Mouse (Mus musculus) heart, embryonic 13.5 days (tissue): ENCODE measurements around the gene Igsf6. TPM values are rescaled to one million over a fixed set of nuclear protein-coding genes. Genes with fewer than 3 reads are reported as not detected.
A peak's percentile ranks its signal among the peaks of the same experiment; 100 is the strongest.

ENCODE experiments used
- ATAC-seq: fragments of 200-750 bp; cut with Nextera tagmentation; 2 replicates; pipeline ENCODE4 v1.8.0; 2017; ENCODE audit warnings: moderate TSS enrichment; ENCODE audit not compliant: insufficient number of reproducible peaks, low FRiP score, low TSS enrichment; ENCODE audit errors: extremely low read depth
- H3K27ac ChIP-seq: fragments of 300-500 bp; sonication (generic); replicated peaks from 2 replicates; pipeline ENCODE4 v1.5.1; 2015; ENCODE audit warnings: moderate library complexity, mild to moderate bottlenecking, inconsistent platforms
- H3K27me3 ChIP-seq: fragments of 300-500 bp; sonication (generic); replicated peaks from 2 replicates; pipeline ENCODE4 v1.6.1; 2015; ENCODE audit warnings: mild to moderate bottlenecking, inconsistent platforms
- H3K36me3 ChIP-seq: fragments of 300-500 bp; sonication (generic); 2 replicates; pipeline ENCODE4 v1.6.1; 2015; ENCODE audit warnings: mild to moderate bottlenecking, inconsistent platforms
- H3K4me1 ChIP-seq: fragments of 300-500 bp; sonication (generic); 2 replicates; pipeline ENCODE4 v1.6.1; 2015; ENCODE audit warnings: inconsistent platforms
- H3K4me2 ChIP-seq: fragments of 300-500 bp; sonication (generic); 2 replicates; pipeline ENCODE4 v1.6.1; 2015; ENCODE audit warnings: inconsistent platforms, mild to moderate bottlenecking, moderate library complexity
- H3K4me3 ChIP-seq: fragments of 300-500 bp; sonication (generic); 2 replicates; pipeline ENCODE4 v1.5.1; 2015; ENCODE audit warnings: moderate library complexity, mild to moderate bottlenecking, inconsistent platforms
- H3K9ac ChIP-seq: fragments of 300-500 bp; sonication (generic); 2 replicates; pipeline ENCODE4 v1.6.1; 2015; ENCODE audit warnings: inconsistent platforms, mild to moderate bottlenecking, moderate library complexity
- H3K9me3 ChIP-seq: fragments of 300-500 bp; sonication (generic); 2 replicates; pipeline ENCODE4 v1.6.1; 2016; ENCODE audit warnings: inconsistent platforms
- WGBS: fragments of 180-500 bp; shearing (Covaris S2); methylation state at CpG from one replicate; pipeline ENCODE4 v1.1.7; 2015; ENCODE audit warnings: mixed read lengths; 5-methylcytosine and 5-hydroxymethylcytosine counted together
- polyA plus RNA-seq: library from polyadenylated mRNA; unstranded; fragments of >200 nt; fragmentation: Nextera tagmentation; extraction: Ambion mirVana; gene quantifications from 2 replicates; pipeline ENCODE4 v1.2.1, GENCODE M21; 2015

Igsf6 gene
- polyA plus RNA-seq, 1 experiment from 2014 or later, result 1.0 TPM

GRCm38 (mm10) chr7:121082949-121083513 is 8.7 kb upstream of the Igsf6 start:
- WGBS, result 69% methylated on average over 9 of the region's 9 CpGs
- Histone ChIP-seq H3K27ac (no peak overlapping the region), H3K4me3 (no peak overlapping the region), H3K9ac (no peak overlapping the region), H3K9me3 (no peaks in the 10 kb centered on the region), H3K4me1 (peaks cover 34% of the 10 kb centered on the region), H3K27me3 (peaks cover 7% of the 10 kb centered on the region; the same call in 1 of the 2 replicates), H3K36me3 (peaks cover 9% of the 10 kb centered on the region), H3K4me2 (no peak overlapping the region)
- ATAC-seq, result no peak

GRCm38 (mm10) chr7:121081816-121082215 is 7.4 kb upstream of the Igsf6 start:
- peaks cover 20% of the 10 kb centered on the region for H3K36me3 ChIP-seq
- H3K27ac ChIP-seq, result no peak overlapping the region
- peaks cover 7% of the 10 kb centered on the region; the same call in 1 of the 2 replicates for H3K27me3 ChIP-seq
- H3K9me3 ChIP-seq, result no peaks in the 10 kb centered on the region
- H3K9ac ChIP-seq, result no peak overlapping the region
- WGBS, result 76% methylated on average over 2 of the region's 2 CpGs
- no peak for ATAC-seq
- H3K4me2 ChIP-seq, result no peak overlapping the region
- peaks cover 24% of the 10 kb centered on the region for H3K4me1 ChIP-seq
- no peak overlapping the region for H3K4me3 ChIP-seq

GRCm38 (mm10) chr7:121081350-121081749 is 7.0 kb upstream of the Igsf6 start, which contains the start of gene Otoa:
Gene Otoa (plus strand): TSS chr7:121081650.
- peaks cover 20% of the 10 kb centered on the region for H3K4me1 ChIP-seq
- H3K27ac ChIP-seq, result no peak within 1 kb of the TSS
- H3K9ac ChIP-seq, result no peak within 1 kb of the TSS
- peaks cover 24% of the 10 kb centered on the region for H3K36me3 ChIP-seq
- peaks cover 3% of the 10 kb centered on the region; the same call in 1 of the 2 replicates for H3K27me3 ChIP-seq
- no peak within 1 kb of the TSS for H3K4me2 ChIP-seq
- no peak for ATAC-seq
- H3K4me3 ChIP-seq, result no peak within 1 kb of the TSS
- 87% methylated on average over 4 of the region's 4 CpGs for WGBS
- H3K9me3 ChIP-seq, result no peaks in the 10 kb centered on the region

- peaks cover 28% of the 10 kb centered on the region for H3K4me1 ChIP-seq
- no peak overlapping the region for H3K27ac ChIP-seq
- H3K9ac ChIP-seq, result no peak overlapping the region
- no peak for ATAC-seq
- 0 out of 2 replicates have a peak, but pooled peaks cover 3% of the 10 kb centered on the region for H3K27me3 ChIP-seq
- 36% methylated on average over 5 of the region's 5 CpGs for WGBS
- H3K36me3 ChIP-seq, result peaks cover 35% of the 10 kb centered on the region
- H3K9me3 ChIP-seq, result no peaks in the 10 kb centered on the region
- H3K4me3 ChIP-seq, result no peak overlapping the region
- H3K4me2 ChIP-seq, result no peak overlapping the region
Measured at GRCm38 (mm10) chr7:121077829-121078228, 3.5 kb upstream of the Igsf6 start.

GRCm38 (mm10) chr7:121077311-121077710 is 2.9 kb upstream of the Igsf6 start:
- Histone ChIP-seq H3K27ac (no peak overlapping the region), H3K4me2 (no peak overlapping the region), H3K9me3 (no peaks in the 10 kb centered on the region), H3K4me3 (no peak overlapping the region), H3K36me3 (peaks cover 37% of the 10 kb centered on the region), H3K9ac (no peak overlapping the region), H3K4me1 (peaks cover 28% of the 10 kb centered on the region), H3K27me3 (0 out of 2 replicates have a peak, but pooled peaks cover 3% of the 10 kb centered on the region)
- no peak for ATAC-seq
- 85% methylated on average over 6 of the region's 6 CpGs for WGBS

- H3K4me3 ChIP-seq, result no peak overlapping the region
- peaks cover 56% of the 10 kb centered on the region for H3K36me3 ChIP-seq
- H3K9me3 ChIP-seq, result no peaks in the 10 kb centered on the region
- H3K4me1 ChIP-seq, result peaks cover 28% of the 10 kb centered on the region
- 61% methylated on average over 5 of the region's 5 CpGs for WGBS
- peak overlapping the region; percentile 66 for H3K27ac ChIP-seq
- H3K27me3 ChIP-seq, result 0 out of 2 replicates have a peak, but pooled peaks cover 6% of the 10 kb centered on the region
- no peak for ATAC-seq
- no peak overlapping the region for H3K4me2 ChIP-seq
- H3K9ac ChIP-seq, result no peak overlapping the region
Measured at GRCm38 (mm10) chr7:121075416-121075815, 1.0 kb upstream of the Igsf6 start.

GRCm38 (mm10) chr7:121074801-121075400 is 529 bp upstream of the Igsf6 start:
- Histone ChIP-seq H3K4me3 (no peak overlapping the region), H3K4me2 (no peak overlapping the region), H3K4me1 (peaks cover 28% of the 10 kb centered on the region), H3K9me3 (no peaks in the 10 kb centered on the region), H3K27me3 (0 out of 2 replicates have a peak, but pooled peaks cover 6% of the 10 kb centered on the region), H3K9ac (0 out of 2 replicates have a peak overlapping the region, but pooled peaks have one; percentile 28), H3K27ac (peak overlapping the region; percentile 66), H3K36me3 (peaks cover 60% of the 10 kb centered on the region)
- ATAC-seq, result no peak; the same call in 1 of the 2 replicates
- 41% methylated on average over 6 of the region's 6 CpGs for WGBS

- no peak overlapping the region for H3K9ac ChIP-seq
- 0 out of 2 replicates have a peak, but pooled peaks cover 5% of the 10 kb centered on the region for H3K27me3 ChIP-seq
- 76% methylated on average over 5 of the region's 5 CpGs for WGBS
- no peak for ATAC-seq
- peaks cover 28% of the 10 kb centered on the region for H3K4me1 ChIP-seq
- H3K9me3 ChIP-seq, result no peaks in the 10 kb centered on the region
- H3K4me2 ChIP-seq, result no peak overlapping the region
- peaks cover 56% of the 10 kb centered on the region for H3K36me3 ChIP-seq
- no peak overlapping the region for H3K27ac ChIP-seq
- no peak overlapping the region for H3K4me3 ChIP-seq
Measured at GRCm38 (mm10) chr7:121072506-121072905, 1.9 kb downstream of the Igsf6 start.

- H3K36me3 ChIP-seq, result peaks cover 52% of the 10 kb centered on the region
- H3K4me2 ChIP-seq, result no peak overlapping the region
- H3K27ac ChIP-seq, result no peak overlapping the region
- WGBS, result 85% methylated on average over 4 of the region's 4 CpGs
- H3K9me3 ChIP-seq, result no peaks in the 10 kb centered on the region
- H3K9ac ChIP-seq, result no peak overlapping the region
- no peak for ATAC-seq
- H3K27me3 ChIP-seq, result 0 out of 2 replicates have a peak, but pooled peaks cover 3% of the 10 kb centered on the region
- H3K4me3 ChIP-seq, result no peak overlapping the region
- peaks cover 28% of the 10 kb centered on the region for H3K4me1 ChIP-seq
Measured at GRCm38 (mm10) chr7:121071276-121071675, 3.1 kb downstream of the Igsf6 start.

- Histone ChIP-seq H3K4me3 (no peak overlapping the region), H3K27ac (no peak overlapping the region), H3K4me1 (peaks cover 4% of the 10 kb centered on the region; the same call in 1 of the 2 replicates), H3K4me2 (no peak overlapping the region), H3K27me3 (no peaks in the 10 kb centered on the region), H3K9me3 (no peaks in the 10 kb centered on the region), H3K9ac (no peak overlapping the region), H3K36me3 (peaks cover 41% of the 10 kb centered on the region)
- 42% methylated on average over 4 of the region's 4 CpGs for WGBS
- ATAC-seq, result no peak
Measured at GRCm38 (mm10) chr7:121064309-121064708, 10.1 kb downstream of the Igsf6 start.

GRCm38 (mm10) chr7:121059477-121060218 is 14.7 kb downstream of the Igsf6 start:
- H3K27ac ChIP-seq, result no peak overlapping the region
- no peaks in the 10 kb centered on the region for H3K27me3 ChIP-seq
- H3K36me3 ChIP-seq, result peaks cover 53% of the 10 kb centered on the region
- H3K4me3 ChIP-seq, result no peak overlapping the region
- H3K4me1 ChIP-seq, result peaks cover 4% of the 10 kb centered on the region; the same call in 1 of the 2 replicates
- H3K4me2 ChIP-seq, result no peak overlapping the region
- 82% methylated on average over 6 of the region's 6 CpGs for WGBS
- ATAC-seq, result no peak
- H3K9ac ChIP-seq, result no peak overlapping the region
- H3K9me3 ChIP-seq, result no peaks in the 10 kb centered on the region
